8 mouse cellular contexts compared by ENCODE assay signal in genomic region chr17:34139416-34139815, GRCm38 (mm10). TPM values are rescaled to one million over a fixed set of nuclear protein-coding genes. Genes with fewer than 3 reads are reported as not detected.
DNase-seq lines count a peak whose midpoint lies in the region; ATAC-seq and TF ChIP-seq lines count a peak whose summit lies in the region.

No protein-coding gene starts in this region.

- ATAC-seq in intestine, embryonic 15.5 days: 0 out of 2 replicates have a peak, but pooled peaks have one; percentile 39
- no peak for ATAC-seq in inflammation-experienced regulatory T-cells, adult 6 months

- no peak overlapping the region for H3K27ac ChIP-seq in embryonic fibroblast, embryonic 13.5 days (ENCODE audit: insufficient read depth, low read length)
- no peak overlapping the region for H3K27ac ChIP-seq in intestine, embryonic 15.5 days
- no peak overlapping the region for H3K27ac ChIP-seq in small intestine, adult 2 months (ENCODE audit: insufficient read depth, low read depth, low read length)

- 2% methylated on average over 16 of the region's 16 CpGs for WGBS in intestine, embryonic 15.5 days
- 5% methylated on average over 16 of the region's 16 CpGs for WGBS in small intestine, adult 2 months

- H3K36me3 ChIP-seq in intestine, embryonic 15.5 days: no peaks in the 10 kb centered on the region
- H3K36me3 ChIP-seq in small intestine, adult 2 months (ENCODE audit: control insufficient read depth, insufficient read depth, low read length): no peaks in the 10 kb centered on the region

- H3K9me3 ChIP-seq in intestine, embryonic 15.5 days: no peaks in the 10 kb centered on the region

- peak overlapping the region; percentile 74 for H3K4me2 ChIP-seq in intestine, embryonic 15.5 days (replicated peaks)

- peak overlapping the region; percentile 45 for H3K4me3 ChIP-seq in embryonic fibroblast, embryonic 13.5 days (ENCODE audit: insufficient read depth, low read length)
- peak overlapping the region; percentile 31 for H3K4me3 ChIP-seq in intestine, embryonic 15.5 days (replicated peaks)
- peak overlapping the region; percentile 45 for H3K4me3 ChIP-seq in small intestine, adult 2 months (ENCODE audit: low read depth, low read length)

- no peak for TF ChIP-seq POLR2A in embryonic fibroblast, embryonic 13.5 days (IDR thresholded peaks at IDR 0.05; ENCODE audit: low read depth, low read length)
- no peak for TF ChIP-seq POLR2A in small intestine, adult 2 months (IDR thresholded peaks at IDR 0.05; ENCODE audit: low read depth, low read length)

- peak; percentile 51 for DNase-seq in gastrocnemius, postnatal 25 days
- no peak for DNase-seq in gastrocnemius, postnatal 14 days
- DNase-seq in lung, adult 18-20 months: peak; percentile 73 to 85
- no peak for DNase-seq in urinary bladder, postnatal 25 days (ENCODE audit: low spot score)

- H3K4me1 ChIP-seq in embryonic fibroblast, embryonic 13.5 days (ENCODE audit: control insufficient read depth, insufficient read depth, low read length): peaks cover 5% of the 10 kb centered on the region; the same call in 1 of the 2 replicates
- peaks cover 10% of the 10 kb centered on the region; the same call in 1 of the 2 replicates for H3K4me1 ChIP-seq in intestine, embryonic 15.5 days (replicated peaks)
- peaks cover 4% of the 10 kb centered on the region; the same call in 1 of the 2 replicates for H3K4me1 ChIP-seq in small intestine, adult 2 months (ENCODE audit: control insufficient read depth, insufficient read depth, insufficient read length, low read length)

- H3K9ac ChIP-seq in intestine, embryonic 15.5 days: peak overlapping the region; percentile 44

- H3K27me3 ChIP-seq in intestine, embryonic 15.5 days (replicated peaks): peaks cover 8% of the 10 kb centered on the region
- H3K27me3 ChIP-seq in small intestine, adult 2 months (ENCODE audit: control insufficient read depth, insufficient read depth, low read length): no peaks in the 10 kb centered on the region

- TF ChIP-seq CTCF in embryonic fibroblast, embryonic 13.5 days (IDR thresholded peaks at IDR 0.05; ENCODE audit: borderline replicate concordance, insufficient read depth, low read length): no peak
- TF ChIP-seq CTCF in small intestine, adult 2 months (IDR thresholded peaks at IDR 0.05; ENCODE audit: extremely low read depth, insufficient read length, insufficient replicate concordance, low read depth, low read length): no peak

- intact Hi-C loops in gastrocnemius, postnatal 14 days (cut with DNase I; ENCODE audit: low total_unique reads): no loop called here

RNA-seq across cellular contexts. Expression of gene H2-DMb2, which starts 3.7 kb away (rescaled TPM):
- under 1 TPM; 0.28 to 0.67 TPM for total RNA-seq in gastrocnemius, postnatal 25 days (2021)
- total RNA-seq in gastrocnemius, postnatal 14 days (2021): under 1 TPM; 0.45 to 0.47 TPM
- polyA plus RNA-seq in embryonic fibroblast, embryonic 13.5 days (2011; ENCODE audit: insufficient read length, low read depth, missing spikeins): not detected in 2 replicates
- polyA plus RNA-seq in intestine, embryonic 15.5 days (2015; fragmentation: Nextera tagmentation; extraction: Ambion mirVana): 0.68 and 0.83 TPM in 2 replicates
- 12.7 and 25.4 TPM in 2 replicates for polyA plus RNA-seq in small intestine, adult 2 months (2012; rRNA removed)
- 10 to 100 TPM in 2 of 3 experiments, 1 to 10 TPM in 1; 9.2 to 14.4 (median 11.3) TPM for polyA plus RNA-seq in inflammation-experienced regulatory T-cells, adult 6 months (2017; shearing (Covaris generic))

RNA-seq across cellular contexts. Expression of gene H2-DMb1, which starts 13.5 kb away (rescaled TPM):
- total RNA-seq in gastrocnemius, postnatal 25 days (2021): 1 to 10 TPM in 1 of 2 experiments, under 1 TPM in 1; 0.43 to 1.2 TPM
- 1 to 10 TPM; 1.0 to 1.4 TPM for total RNA-seq in gastrocnemius, postnatal 14 days (2021)
- 2.2 and 2.4 TPM in 2 replicates for polyA plus RNA-seq in embryonic fibroblast, embryonic 13.5 days (2011; ENCODE audit: insufficient read length, low read depth, missing spikeins)
- polyA plus RNA-seq in intestine, embryonic 15.5 days (2015; fragmentation: Nextera tagmentation; extraction: Ambion mirVana): 3.2 TPM in 2 replicates
- 39.0 and 281 TPM in 2 replicates for polyA plus RNA-seq in small intestine, adult 2 months (2012; rRNA removed)
- 1 to 10 TPM; 2.3 to 5.0 (median 4.5) TPM for polyA plus RNA-seq in inflammation-experienced regulatory T-cells, adult 6 months (2017; shearing (Covaris generic))

RNA-seq across cellular contexts. Expression of gene Brd2, which starts 17.0 kb away (rescaled TPM):
- 10 to 100 TPM; 66.7 to 69.1 TPM for total RNA-seq in gastrocnemius, postnatal 25 days (2021)
- total RNA-seq in gastrocnemius, postnatal 14 days (2021): 10 to 100 TPM; 75.2 to 75.5 TPM
- 205 and 233 TPM in 2 replicates for polyA plus RNA-seq in embryonic fibroblast, embryonic 13.5 days (2011; ENCODE audit: insufficient read length, low read depth, missing spikeins)
- polyA plus RNA-seq in intestine, embryonic 15.5 days (2015; fragmentation: Nextera tagmentation; extraction: Ambion mirVana): 88.2 and 90.7 TPM in 2 replicates
- 41.2 and 73.1 TPM in 2 replicates for polyA plus RNA-seq in small intestine, adult 2 months (2012; rRNA removed)
- 100 to 1,000 TPM; 115 to 154 (median 144) TPM for polyA plus RNA-seq in inflammation-experienced regulatory T-cells, adult 6 months (2017; shearing (Covaris generic))

RNA-seq across cellular contexts. Expression of gene H2-DMa, which starts 20.1 kb away (rescaled TPM):
- 1 to 10 TPM; 2.8 to 3.1 TPM for total RNA-seq in gastrocnemius, postnatal 25 days (2021)
- total RNA-seq in gastrocnemius, postnatal 14 days (2021): 1 to 10 TPM; 2.3 to 3.6 TPM
- polyA plus RNA-seq in embryonic fibroblast, embryonic 13.5 days (2011; ENCODE audit: insufficient read length, low read depth, missing spikeins): 8.2 and 10.0 TPM in 2 replicates
- 11.3 and 13.4 TPM in 2 replicates for polyA plus RNA-seq in intestine, embryonic 15.5 days (2015; fragmentation: Nextera tagmentation; extraction: Ambion mirVana)
- 35.4 and 169 TPM in 2 replicates for polyA plus RNA-seq in small intestine, adult 2 months (2012; rRNA removed)
- polyA plus RNA-seq in inflammation-experienced regulatory T-cells, adult 6 months (2017; shearing (Covaris generic)): 100 to 1,000 TPM in 2 of 3 experiments, 10 to 100 TPM in 1; 75.8 to 241 (median 198) TPM

RNA-seq across cellular contexts. Expression of gene H2-Oa, which starts 47.3 kb away (rescaled TPM):
- not detected for total RNA-seq in gastrocnemius, postnatal 25 days (2021)
- total RNA-seq in gastrocnemius, postnatal 14 days (2021): not detected
- not detected in 2 replicates for polyA plus RNA-seq in embryonic fibroblast, embryonic 13.5 days (2011; ENCODE audit: insufficient read length, low read depth, missing spikeins)
- 0.66 and 0.85 TPM in 2 replicates for polyA plus RNA-seq in intestine, embryonic 15.5 days (2015; fragmentation: Nextera tagmentation; extraction: Ambion mirVana)
- polyA plus RNA-seq in small intestine, adult 2 months (2012; rRNA removed): 7.2 and 16.6 TPM in 2 replicates
- polyA plus RNA-seq in inflammation-experienced regulatory T-cells, adult 6 months (2017; shearing (Covaris generic)): 10 to 100 TPM; 14.3 to 81.2 (median 53.9) TPM

Comparison
In these comparisons a context has a peak if more than half of its experiments do, and no peak if none do; other contexts are left out.
1. DNase-seq: peak in gastrocnemius, postnatal 25 days (single experiment) and lung, adult 18-20 months (2 of 2); none in gastrocnemius, postnatal 14 days (single experiment) and urinary bladder, postnatal 25 days (single experiment).
2. Peak in every context shown above with its lines, with median percentiles within 50 percentile points of each other: H3K4me3 ChIP-seq.